Mouse (Mus musculus) spleen, embryonic (tissue): ENCODE measurements around the gene Ttc38.

Experiments
- CTCF ChIA-PET: fragments of 350-600 bp; sonication (Branson Sonifier 250); formaldehyde crosslinking; loops from one replicate; lab custom pipeline; 2022; lab: Charles Lee

Ttc38 gene

DNA sequence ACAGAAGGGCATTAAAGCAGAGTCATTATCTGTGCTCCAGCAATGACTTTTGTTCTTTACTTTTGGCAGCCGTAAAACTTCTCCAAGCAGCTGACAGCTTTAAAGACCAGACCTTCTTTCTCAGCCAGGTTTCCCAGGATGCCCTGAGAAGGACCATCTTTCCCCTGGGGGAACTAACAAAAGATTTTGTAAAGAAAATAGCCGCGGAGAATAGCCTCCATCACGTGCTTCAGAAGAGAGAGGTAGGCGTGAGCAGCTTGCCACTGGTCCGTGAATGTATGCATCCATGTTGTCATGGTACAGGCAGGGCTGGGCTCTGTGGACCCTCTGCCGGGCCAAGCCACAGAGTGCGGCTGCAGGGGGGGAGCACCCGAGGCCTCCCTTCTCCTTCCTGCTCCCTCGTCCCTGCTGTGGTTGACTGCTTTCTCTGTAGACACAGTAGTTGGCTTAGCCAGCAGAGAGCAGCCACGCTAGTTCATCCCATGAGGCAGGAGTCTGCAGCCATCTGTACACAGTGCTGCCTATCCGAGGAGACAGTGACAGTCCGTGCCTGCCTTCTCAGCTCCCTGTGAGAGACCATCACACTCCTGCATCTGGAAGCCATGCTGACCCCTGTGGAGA, 60.5 kb downstream of the Ttc38 start:
- CTCF ChIA-PET: no interaction called here

DNA sequence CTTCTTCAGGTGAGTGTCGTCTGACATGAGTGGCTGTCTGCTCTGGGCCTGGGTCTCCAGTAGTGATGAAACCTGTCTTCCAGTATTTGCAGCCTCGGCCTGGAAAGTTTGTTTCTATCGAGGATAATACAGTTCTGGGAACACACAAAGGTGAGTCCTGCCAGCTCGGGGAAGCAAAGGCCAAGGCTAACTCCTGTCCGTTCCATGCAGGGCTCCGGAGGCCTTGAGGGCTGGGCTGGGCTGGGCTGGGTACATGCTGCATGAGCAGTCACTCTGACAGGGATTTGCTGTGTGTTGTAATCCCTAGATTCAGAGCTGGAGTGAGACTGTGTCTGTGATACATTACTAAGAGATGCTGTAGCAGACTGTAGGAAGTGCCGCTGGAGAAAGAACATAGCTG, 61.8 kb downstream of the Ttc38 start:
- CTCF ChIA-PET: no interaction called here

GRCm38 (mm10) chr15:85896284-85896683, 64.2 kb downstream of the Ttc38 start:
- CTCF ChIA-PET: interaction anchor here (0.6 to 1.3 kb wide), 5 partner anchors 87 to 241 kb away, joined by 3 to 4 read pairs (median 3); no protein-coding TSS in a partner anchor

GRCm38 (mm10) chr15:85897113-85897512, 65.0 kb downstream of the Ttc38 start:
- CTCF ChIA-PET: no interaction called here

DNA sequence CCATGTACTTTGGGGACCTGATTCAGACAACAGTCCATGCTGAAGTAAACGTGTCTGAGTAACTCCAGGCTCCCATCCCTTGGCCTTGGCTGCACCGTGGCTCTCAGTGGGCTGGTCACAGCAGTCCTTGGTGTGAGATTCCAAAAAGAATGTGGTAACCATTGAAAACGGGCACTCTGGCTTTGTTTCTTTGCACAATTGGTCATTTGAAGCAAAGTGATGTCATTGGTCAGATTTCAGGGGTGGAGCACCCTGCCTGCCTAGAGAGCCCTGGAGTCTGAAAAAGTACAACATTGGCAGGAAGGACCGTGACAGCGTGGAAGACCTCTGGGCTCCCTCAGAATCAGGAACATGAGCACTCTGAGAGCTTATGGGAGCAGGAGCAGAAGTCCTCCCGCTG, 67.3 kb downstream of the Ttc38 start:
- CTCF ChIA-PET: interaction anchor here (0.8 kb wide), 1 partner anchor 14 kb away, joined by 4 read pairs; no protein-coding TSS in a partner anchor

- CTCF ChIA-PET: no interaction called here
Observed at GRCm38 (mm10) chr15:85900318-85900717, 68.2 kb downstream of the Ttc38 start.

DNA sequence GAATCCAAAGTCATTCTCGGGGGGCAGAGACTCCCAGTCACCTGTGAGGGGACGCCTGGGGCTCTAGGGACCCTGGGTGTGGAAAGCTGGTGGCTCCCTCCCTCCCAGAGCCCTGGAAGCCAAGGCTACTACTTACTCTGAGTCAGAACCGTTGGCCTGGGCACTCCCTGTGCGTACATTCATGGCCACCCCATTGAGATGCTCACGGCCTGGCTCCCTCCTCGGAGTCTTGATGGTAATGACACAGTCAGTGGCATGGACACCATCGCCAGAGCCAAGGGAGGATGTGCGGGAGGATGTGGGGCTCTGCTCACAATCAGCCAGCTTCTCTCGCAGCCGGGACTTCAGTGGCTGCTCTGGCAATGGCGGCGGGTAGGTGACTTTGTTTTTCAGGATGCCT, 68.7 kb downstream of the Ttc38 start:
- CTCF ChIA-PET: no interaction called here

DNA sequence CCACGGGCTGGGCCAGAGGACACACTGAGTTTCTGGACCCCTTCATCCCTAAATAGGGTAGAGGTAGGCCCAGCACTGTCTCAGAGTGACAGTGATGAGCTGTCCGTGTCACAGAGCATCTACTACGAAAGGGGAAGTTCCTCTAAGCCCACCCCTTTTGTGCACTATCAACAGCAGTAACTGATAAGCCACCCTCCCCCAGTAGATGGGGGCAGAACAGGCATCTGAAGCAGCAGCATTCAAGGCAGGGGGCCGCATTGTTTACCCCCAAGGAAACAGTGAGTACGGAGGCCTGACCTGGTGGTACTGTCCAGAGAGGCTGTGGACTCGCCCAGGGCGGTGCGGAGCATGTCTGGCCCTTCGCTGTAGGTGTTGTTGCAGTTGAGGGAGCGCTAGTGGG, 70.4 kb downstream of the Ttc38 start:
- CTCF ChIA-PET: no interaction called here

- CTCF ChIA-PET: no interaction called here
Observed at GRCm38 (mm10) chr15:85903826-85904225, 71.7 kb downstream of the Ttc38 start.
